Mouse (Mus musculus) liver, adult 2 months (tissue): ENCODE measurements around the gene Phgdh. TPM values are rescaled to one million over a fixed set of nuclear protein-coding genes. Genes with fewer than 3 reads are reported as not detected.

Experiments used
- DNase-seq: peaks from one replicate; pipeline ENCODE4 v3.0.0-alpha.2; 2011; ENCODE audit warnings: low read depth, low spot score; ENCODE audit errors: extremely low read depth
- H3K27ac ChIP-seq: fragments of 200-500 bp; replicated peaks from 2 replicates; pipeline ENCODE4 v1.5.1; 2012; ENCODE audit warnings: low read depth, mild to moderate bottlenecking, control low read depth, inconsistent platforms, low read length; ENCODE audit not compliant: insufficient read depth
- H3K27me3 ChIP-seq: fragments of 200-500 bp; 2 replicates; pipeline ENCODE4 v1.6.1; 2012; ENCODE audit warnings: mild to moderate bottlenecking, moderate library complexity, low read length, inconsistent platforms; ENCODE audit not compliant: control insufficient read depth, insufficient read depth
- H3K36me3 ChIP-seq: fragments of 200-500 bp; 2 replicates; pipeline ENCODE4 v1.6.1; 2012; ENCODE audit warnings: low read length, inconsistent platforms; ENCODE audit not compliant: control insufficient read depth, insufficient read depth
- H3K4me1 ChIP-seq: fragments of 200-500 bp; 2 replicates; pipeline ENCODE4 v1.6.1; 2011; ENCODE audit warnings: low read length; ENCODE audit not compliant: control insufficient read depth, insufficient read depth
- H3K4me3 ChIP-seq: fragments of 200-500 bp; 2 replicates; pipeline ENCODE4 v1.5.1; 2011; ENCODE audit warnings: low read depth, mild to moderate bottlenecking, control low read depth, low read length, moderate library complexity; ENCODE audit not compliant: insufficient read depth
- H3K79me2 ChIP-seq: fragments of 200-500 bp; 2 replicates; pipeline ENCODE4 v1.6.1; 2012; ENCODE audit warnings: inconsistent platforms, mild to moderate bottlenecking, low read length, moderate library complexity; ENCODE audit not compliant: control insufficient read depth, insufficient read depth
- H3K9ac ChIP-seq: fragments of 200-500 bp; 2 replicates; pipeline ENCODE4 v1.6.1; 2012; ENCODE audit warnings: low read depth, mild to moderate bottlenecking, control low read depth, inconsistent platforms, low read length
- CTCF ChIP-seq: fragments of 200-500 bp; IDR thresholded peaks from 2 replicates; pipeline ENCODE4 v1.5.1; 2011; ENCODE audit warnings: low read depth, low read length, control low read depth
- POLR2A ChIP-seq: fragments of 200-500 bp; IDR thresholded peaks from 2 replicates; pipeline ENCODE4 v1.6.1; 2011; ENCODE audit warnings: low read length, control low read depth; ENCODE audit not compliant: insufficient read depth; ENCODE audit errors: extremely low read depth
- WGBS: fragments of 180-500 bp; shearing (Covaris S2); methylation state at CpG from one replicate; pipeline ENCODE4 v1.1.7; 2018; 5-methylcytosine and 5-hydroxymethylcytosine counted together
- polyA plus RNA-seq: library from polyadenylated mRNA; depleted of rRNA; stranded (reverse); fragments of >200 nt; gene quantifications from 2 replicates; pipeline ENCODE4 v1.2.3, GENCODE M21; 2012
- total RNA-seq: library from RNA; depleted of rRNA; stranded (reverse); fragments of >200 nt; gene quantifications from 2 replicates; pipeline ENCODE4 v1.2.3, GENCODE M21; 2014

The Phgdh gene
- total and polyA plus RNA-seq, 2 experiments, result 0.48 to 0.92 TPM

DNA sequence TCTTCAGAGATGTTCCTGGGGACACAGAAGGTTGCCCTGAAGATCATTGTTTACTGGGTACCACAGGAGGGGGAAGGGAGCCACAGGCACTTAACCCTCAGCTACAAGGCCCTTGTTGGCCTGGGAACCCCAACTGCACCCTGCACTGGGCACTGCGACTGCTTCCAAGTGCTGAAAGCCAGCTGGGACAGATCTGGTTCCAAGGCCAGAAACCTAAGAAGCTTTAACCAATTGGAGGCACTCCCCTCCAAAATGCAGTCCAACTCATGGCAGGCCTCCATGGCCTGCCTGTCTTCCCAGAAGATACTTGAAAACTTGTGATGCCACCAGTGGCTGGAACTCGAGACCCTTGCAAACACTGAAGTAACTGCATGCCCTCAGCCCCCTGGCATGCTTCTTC lies 24.6 kb downstream of the Phgdh start:
- WGBS, result 75% methylated on average over 2 of the region's 2 CpGs
- DNase-seq, result no peak
- H3K9ac ChIP-seq, result no peak overlapping the region
- no peaks in the 10 kb centered on the region for H3K4me1 ChIP-seq
- H3K79me2 ChIP-seq, result no peaks in the 10 kb centered on the region
- H3K36me3 ChIP-seq, result no peaks in the 10 kb centered on the region
- no peak overlapping the region for H3K4me3 ChIP-seq
- no peaks in the 10 kb centered on the region for H3K27me3 ChIP-seq
- no peak overlapping the region for H3K27ac ChIP-seq
- TF ChIP-seq POLR2A (no peak), CTCF (no peak)

DNA sequence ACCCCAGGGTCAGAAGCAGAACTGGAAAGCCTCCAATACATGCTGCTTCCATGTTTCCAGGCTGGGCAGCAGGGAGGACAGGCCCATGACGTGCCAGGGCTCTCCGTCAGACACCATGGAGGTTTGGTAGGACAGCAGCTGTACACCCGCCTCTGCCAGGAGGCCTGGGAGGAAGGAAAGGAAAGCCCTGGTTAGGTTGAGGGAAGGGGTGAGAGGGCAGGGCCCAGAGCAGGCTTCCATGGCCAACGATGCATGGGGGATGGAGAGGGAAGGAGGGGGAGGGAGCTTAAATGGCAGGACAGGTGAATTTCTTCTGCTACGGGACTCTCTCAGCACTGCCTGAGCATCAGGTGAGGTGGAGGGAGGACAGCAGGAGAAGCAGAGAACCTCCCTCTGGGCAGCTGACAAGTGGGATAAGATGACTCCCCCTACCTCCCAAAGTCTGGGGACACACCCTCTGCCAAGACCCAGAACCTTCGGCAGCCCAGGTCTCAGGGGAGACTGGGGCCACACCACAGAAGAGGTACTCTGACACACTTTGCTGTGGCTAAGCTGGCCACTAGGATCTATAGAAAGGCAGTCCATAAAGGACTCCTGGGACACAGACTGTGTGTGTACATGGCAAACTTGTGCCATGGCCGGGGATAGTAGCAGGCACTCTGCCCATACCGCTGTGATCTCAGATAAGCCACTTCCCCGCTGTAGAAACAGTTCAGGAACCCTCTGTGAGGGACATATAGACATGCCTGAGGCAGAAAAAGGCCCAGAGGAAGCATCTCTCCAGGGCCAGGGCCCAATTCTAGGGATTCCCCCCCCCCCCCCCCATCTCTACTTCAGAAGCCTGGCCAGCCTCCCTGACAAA lies 26.3 kb downstream of the Phgdh start:
- H3K9ac ChIP-seq, result no peak overlapping the region
- peak; percentile 10 for DNase-seq
- H3K79me2 ChIP-seq, result no peaks in the 10 kb centered on the region
- 46% methylated on average over 9 of the region's 9 CpGs for WGBS
- H3K4me1 ChIP-seq, result no peaks in the 10 kb centered on the region
- TF ChIP-seq CTCF (no peak), POLR2A (no peak)
- H3K36me3 ChIP-seq, result peaks cover 10% of the 10 kb centered on the region
- H3K4me3 ChIP-seq, result no peak overlapping the region
- no peak overlapping the region for H3K27ac ChIP-seq
- no peaks in the 10 kb centered on the region for H3K27me3 ChIP-seq

- WGBS, result 12% methylated on average over 7 of the region's 7 CpGs
- Histone ChIP-seq H3K4me1 (no peaks in the 10 kb centered on the region), H3K9ac (no peak overlapping the region), H3K36me3 (peaks cover 17% of the 10 kb centered on the region), H3K27me3 (no peaks in the 10 kb centered on the region), H3K79me2 (no peaks in the 10 kb centered on the region), H3K4me3 (no peak overlapping the region), H3K27ac (no peak overlapping the region)
- peak; percentile 43 for DNase-seq
- no peak for TF ChIP-seq POLR2A
- peak; percentile 79 for TF ChIP-seq CTCF
These were observed 26.9 kb downstream of the Phgdh start for GRCm38 (mm10) chr3:98312867-98313266.

GRCm38 (mm10) chr3:98310456-98310855 lies 29.3 kb downstream of the Phgdh start:
- Histone ChIP-seq H3K4me3 (no peak overlapping the region), H3K9ac (no peak overlapping the region), H3K79me2 (no peaks in the 10 kb centered on the region), H3K27ac (no peak overlapping the region; the same call in 1 of the 2 replicates), H3K36me3 (peaks cover 20% of the 10 kb centered on the region), H3K4me1 (no peaks in the 10 kb centered on the region), H3K27me3 (no peaks in the 10 kb centered on the region)
- WGBS, result 41% methylated on average over 1 of the region's 1 CpGs
- no peak for TF ChIP-seq CTCF
- TF ChIP-seq POLR2A, result no peak
- DNase-seq, result peak; percentile 81

DNA sequence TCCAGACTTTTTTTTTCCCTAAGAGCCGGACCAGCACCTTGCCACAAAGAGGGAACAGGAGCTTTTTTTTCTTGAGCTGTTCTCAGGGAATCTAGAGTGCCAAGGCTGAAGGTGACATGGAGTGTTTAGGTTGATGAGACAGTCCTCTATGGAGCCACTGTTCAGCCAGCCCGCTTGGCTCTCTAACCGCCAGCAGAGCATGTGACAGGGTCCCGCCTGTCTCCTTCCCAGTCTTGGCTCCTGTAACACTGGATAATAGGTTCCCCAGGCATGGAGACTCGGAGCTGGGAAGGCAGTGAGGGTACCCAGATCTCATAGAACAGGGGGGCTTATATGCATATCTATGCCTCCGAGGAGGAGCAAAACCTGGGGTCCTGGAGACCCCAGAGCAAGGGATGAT lies 31.2 kb downstream of the Phgdh start:
- Histone ChIP-seq H3K79me2 (no peaks in the 10 kb centered on the region), H3K4me1 (no peaks in the 10 kb centered on the region)

DNA sequence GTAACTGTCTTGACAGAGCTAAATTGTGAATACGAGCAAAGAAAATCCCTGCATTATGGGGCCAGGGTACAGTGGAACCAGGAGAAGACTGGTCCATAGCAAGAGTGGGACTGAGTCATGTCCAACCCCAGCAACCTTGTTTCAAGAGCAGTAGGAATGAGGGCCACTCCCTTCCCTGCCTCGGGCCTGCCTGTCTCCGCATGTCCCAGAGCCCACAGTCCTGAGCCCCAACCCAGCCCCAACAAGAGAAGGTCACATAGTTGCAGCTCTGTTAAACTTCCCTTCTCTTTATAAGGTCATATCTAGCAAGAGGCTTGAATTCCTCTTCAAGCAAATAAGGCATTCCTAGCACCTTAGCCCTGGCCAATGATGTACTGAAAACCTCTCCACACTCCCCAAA lies 38.0 kb downstream of the Phgdh start:
- TF ChIP-seq POLR2A (no peak), CTCF (no peak)
- Histone ChIP-seq H3K4me3 (no peak overlapping the region), H3K4me1 (no peaks in the 10 kb centered on the region), H3K27me3 (no peaks in the 10 kb centered on the region), H3K79me2 (no peaks in the 10 kb centered on the region), H3K27ac (no peak overlapping the region), H3K9ac (no peak overlapping the region), H3K36me3 (peaks cover 66% of the 10 kb centered on the region)
- peak; percentile 43 for DNase-seq
- 74% methylated on average over 3 of the region's 3 CpGs for WGBS

More for the DNA sequence above, 31.2 kb downstream of the Phgdh start:
- Histone ChIP-seq H3K9ac (no peak overlapping the region), H3K27ac (no peak overlapping the region), H3K36me3 (peaks cover 20% of the 10 kb centered on the region), H3K27me3 (no peaks in the 10 kb centered on the region), H3K4me3 (no peak overlapping the region)
- 86% methylated on average over 6 of the region's 6 CpGs for WGBS
- peak; percentile 54 for DNase-seq
- TF ChIP-seq POLR2A, result no peak
- no peak for TF ChIP-seq CTCF
